Mouse (Mus musculus) CH12.LX (cell line): ENCODE data around the gene Wdr19. TPM values are rescaled to one million over a fixed set of nuclear protein-coding genes. Genes with fewer than 3 reads are reported as not detected.

Experiments used
- DNase-seq: peaks from one replicate; pipeline ENCODE4 v3.0.0-alpha.2; 2013; ENCODE audit errors: extremely low read depth
- H3K27ac ChIP-seq: 2 replicates; pipeline ENCODE4 v1.5.1; 2012; ENCODE audit warnings: low read depth, mild to moderate bottlenecking, control low read depth, moderate library complexity; ENCODE audit not compliant: insufficient read depth
- H3K27me3 ChIP-seq: replicated peaks from 2 replicates; pipeline ENCODE3; 2012; ENCODE audit warnings: inconsistent platforms
- H3K36me3 ChIP-seq, 2 experiments: replicated peaks in 1 of 2; 2 replicates each; pipeline versions ENCODE3 to v1.6.1; 2012; ENCODE audit warnings: inconsistent platforms in 1 of 2, low read length in 1 of 2, mild to moderate bottlenecking in 1 of 2, mixed read lengths in 1 of 2, moderate library complexity in 1 of 2; ENCODE audit not compliant: control insufficient read depth in 1 of 2, insufficient read depth in 1 of 2
- H3K4me1 ChIP-seq, 2 experiments: 2 replicates each; pipeline ENCODE4 v1.6.1; 2012; ENCODE audit warnings: inconsistent platforms in 1 of 2, moderate library complexity in 1 of 2; ENCODE audit not compliant: insufficient read depth in 2 of 2, control insufficient read depth in 1 of 2
- H3K4me2 ChIP-seq: 2 replicates; pipeline ENCODE4 v1.6.1; 2012; ENCODE audit warnings: low read depth, mild to moderate bottlenecking, control low read depth; ENCODE audit not compliant: poor library complexity, insufficient read depth, severe bottlenecking
- H3K4me3 ChIP-seq, 3 experiments: fragments of 150-350 bp in 1 of 3; sonication (generic) in 1 of 3; replicated peaks in 1 of 3; 2 replicates each; pipeline versions ENCODE3 to v1.5.1; 2011 to 2012; ENCODE audit warnings: low read depth in 2 of 3, low read length in 2 of 3, mild to moderate bottlenecking in 2 of 3, moderate library complexity in 2 of 3, control low read depth in 1 of 3, improper control_type of control experiment in 1 of 3, inconsistent platforms in 1 of 3, mixed read lengths in 1 of 3; ENCODE audit not compliant: poor library complexity in 1 of 3
- H3K79me2 ChIP-seq: replicated peaks from 2 replicates; pipeline ENCODE4 v1.6.1; 2012; ENCODE audit warnings: mild to moderate bottlenecking, moderate library complexity; ENCODE audit not compliant: control insufficient read depth, poor library complexity, insufficient read depth, severe bottlenecking; ENCODE audit errors: extremely low read depth
- H3K9ac ChIP-seq: 2 replicates; pipeline ENCODE4 v1.6.1; 2012; ENCODE audit warnings: low read depth, mild to moderate bottlenecking, control low read depth, moderate library complexity; ENCODE audit not compliant: insufficient read depth
- H3K9me3 ChIP-seq: replicated peaks from 2 replicates; pipeline ENCODE3; 2012; ENCODE audit warnings: low read length, inconsistent platforms, mixed read lengths
- CHD1 ChIP-seq: IDR thresholded peaks from 2 replicates; pipeline ENCODE4 v1.6.1; 2012; ENCODE audit warnings: low read depth, low read length, improper control_type of control experiment, inconsistent platforms
- CHD2 ChIP-seq: IDR thresholded peaks from 2 replicates; pipeline ENCODE4 v1.6.1; 2011; ENCODE audit warnings: low read length, improper control_type of control experiment
- E2F4 ChIP-seq: IDR thresholded peaks from 2 replicates; pipeline ENCODE4 v1.6.1; 2011; ENCODE audit warnings: low read depth, low read length, improper control_type of control experiment; ENCODE audit not compliant: insufficient replicate concordance
- ELF1 ChIP-seq: IDR thresholded peaks from 2 replicates; pipeline ENCODE4 v1.6.1; 2014; ENCODE audit warnings: low read depth, mild to moderate bottlenecking, inconsistent platforms, low read length, improper control_type of control experiment
- EP300 ChIP-seq: IDR thresholded peaks from 2 replicates; pipeline ENCODE4 v1.6.1; 2011; ENCODE audit warnings: low read length, improper control_type of control experiment
- ETS1 ChIP-seq: conservative IDR thresholded peaks from 2 replicates; pipeline ENCODE4 v1.6.1; 2012; ENCODE audit warnings: low read depth, mild to moderate bottlenecking, inconsistent platforms, low read length, improper control_type of control experiment, moderate library complexity
- HCFC1 ChIP-seq: IDR thresholded peaks from 2 replicates; pipeline ENCODE4 v1.6.1; 2012; ENCODE audit warnings: low read depth, mild to moderate bottlenecking, inconsistent platforms, low read length, improper control_type of control experiment
- IRF4 ChIP-seq: IDR thresholded peaks from 2 replicates; pipeline ENCODE4 v1.6.1; 2014; ENCODE audit warnings: low read depth, mild to moderate bottlenecking, inconsistent platforms, low read length, improper control_type of control experiment
- JUN ChIP-seq: IDR thresholded peaks from 2 replicates; pipeline ENCODE4 v1.6.1; 2011; ENCODE audit warnings: low read depth, mild to moderate bottlenecking, low read length, improper control_type of control experiment, moderate library complexity; ENCODE audit not compliant: insufficient read depth
- KAT2A ChIP-seq: IDR thresholded peaks from 2 replicates; pipeline ENCODE4 v1.6.1; 2012; ENCODE audit warnings: low read length, improper control_type of control experiment, inconsistent platforms; ENCODE audit not compliant: insufficient replicate concordance
- MAZ ChIP-seq: IDR thresholded peaks from 2 replicates; pipeline ENCODE4 v1.6.1; 2012; ENCODE audit warnings: low read depth, mild to moderate bottlenecking, inconsistent platforms, low read length, improper control_type of control experiment, moderate library complexity
- MYC ChIP-seq: IDR thresholded peaks from 2 replicates; pipeline ENCODE4 v1.6.1; 2011; ENCODE audit warnings: low read depth, mild to moderate bottlenecking, improper control_type of control experiment, low read length
- NELFE ChIP-seq: IDR thresholded peaks from 2 replicates; pipeline ENCODE4 v1.6.1; 2011; ENCODE audit warnings: low read depth, low read length, improper control_type of control experiment
- POLR2A ChIP-seq: IDR thresholded peaks from 2 replicates; pipeline ENCODE4 v1.6.1; 2011; ENCODE audit warnings: low read depth, mild to moderate bottlenecking, improper control_type of control experiment, low read length
- RAD21 ChIP-seq: IDR thresholded peaks from 2 replicates; pipeline ENCODE4 v1.6.1; 2011; ENCODE audit warnings: low read depth, mild to moderate bottlenecking, low read length, improper control_type of control experiment, moderate library complexity
- TBP ChIP-seq: conservative IDR thresholded peaks from 2 replicates; pipeline ENCODE4 v1.6.1; 2011; ENCODE audit warnings: low read depth, low read length, improper control_type of control experiment
- TCF12 ChIP-seq: IDR thresholded peaks from 2 replicates; pipeline ENCODE4 v1.6.1; 2014; ENCODE audit warnings: low read depth, mild to moderate bottlenecking, inconsistent platforms, low read length, improper control_type of control experiment
- UBTF ChIP-seq: IDR thresholded peaks from 2 replicates; pipeline ENCODE4 v1.6.1; 2012; ENCODE audit warnings: low read depth, mild to moderate bottlenecking, inconsistent platforms, low read length, improper control_type of control experiment, moderate library complexity
- USF1 ChIP-seq: IDR thresholded peaks from 2 replicates; pipeline ENCODE4 v1.6.1; 2014; ENCODE audit warnings: low read depth, mild to moderate bottlenecking, inconsistent platforms, low read length, improper control_type of control experiment
- USF2 ChIP-seq: conservative IDR thresholded peaks from 2 replicates; pipeline ENCODE4 v1.6.1; 2011; ENCODE audit warnings: low read depth, low read length, improper control_type of control experiment
- ZC3H11A ChIP-seq: IDR thresholded peaks from 2 replicates; pipeline ENCODE4 v1.6.1; 2012; ENCODE audit warnings: low read depth, mild to moderate bottlenecking, inconsistent platforms, low read length, improper control_type of control experiment
- dilution Hi-C: fragments of 300-500 bp; cut with MboI; formaldehyde crosslinking; loops from 2 replicates; pipeline ENCODE4 v1.14.3; 2020; ENCODE audit warnings: low sequenced_read_pairs; ENCODE audit not compliant: extremely low pct_unique_long_range_greater_than_20kb, extremely low pct_ligation_motif_present
- in situ Hi-C: fragments of 300-500 bp; cut with MboI; formaldehyde crosslinking; loops from 3 replicates; pipeline ENCODE4 v1.14.3; 2019; ENCODE audit warnings: low sequenced_read_pairs, low pct_ligation_motif_present, low pct_unique_long_range_greater_than_20kb, mixed read lengths
- polyA plus RNA-seq: library from polyadenylated mRNA; unstranded; fragments of >175 nt; gene quantifications from 2 replicates; pipeline ENCODE4 v1.2.1, GENCODE M21; 2012; ENCODE audit warnings: low read depth; ENCODE audit not compliant: insufficient read length
- total RNA-seq, 2 experiments: library from RNA; depleted of rRNA; stranded (reverse); fragments of 300-350 nt in 1 of 2; fragments of >200 nt in 1 of 2; gene quantifications; 2 replicates each; pipeline ENCODE4 v1.2.3; 2012 to 2014

Gene Wdr19
- total and polyA plus RNA-seq, 3 experiments = 1.4 to 1.7 (median 1.5) TPM

GRCm38 (mm10) chr5:65149706-65150105, 49.8 kb upstream of the Wdr19 start:
- Histone ChIP-seq H3K36me3 (peaks cover 20 to 76% of the 10 kb centered on the region in 2 experiments), H3K9ac (no peak overlapping the region), H3K27me3 (no peaks in the 10 kb centered on the region), H3K27ac (no peak overlapping the region), H3K79me2 (no peaks in the 10 kb centered on the region), H3K9me3 (no peaks in the 10 kb centered on the region), H3K4me3 (no peak overlapping the region), H3K4me2 (no peak overlapping the region), H3K4me1 (no peaks in the 10 kb centered on the region)
- in situ Hi-C loops = no loop called here
- dilution Hi-C loops = no loop called here
- DNase-seq = no peak
- TF ChIP-seq RAD21 = no peak
- TF ChIP-seq CHD1 = no peak
- no peak for TF ChIP-seq MAZ
- TF ChIP-seq NELFE = no peak
- no peak for TF ChIP-seq KAT2A

GRCm38 (mm10) chr5:65150376-65150955, 49.0 kb upstream of the Wdr19 start:
- Histone ChIP-seq H3K4me2 (no peak overlapping the region), H3K9me3 (no peaks in the 10 kb centered on the region), H3K27me3 (no peaks in the 10 kb centered on the region), H3K79me2 (no peaks in the 10 kb centered on the region), H3K9ac (no peak overlapping the region), H3K4me1 (no peaks in the 10 kb centered on the region), H3K4me3 (no peak overlapping the region), H3K27ac (no peak overlapping the region), H3K36me3 (peaks cover 14 to 71% of the 10 kb centered on the region in 2 experiments)
- no peak for DNase-seq
- in situ Hi-C loops (no loop called here), dilution Hi-C loops (no loop called here)
- TF ChIP-seq ETS1 = no peak
- TF ChIP-seq CHD2 = no peak
- no peak for TF ChIP-seq POLR2A
- TF ChIP-seq UBTF = no peak
- no peak for TF ChIP-seq ELF1
- TF ChIP-seq HCFC1 = no peak
- no peak for TF ChIP-seq KAT2A
- TF ChIP-seq E2F4 = no peak
- no peak for TF ChIP-seq TBP
- no peak for TF ChIP-seq ZC3H11A
- no peak for TF ChIP-seq MYC
- TF ChIP-seq USF2 = no peak
- TF ChIP-seq EP300 = no peak
- no peak for TF ChIP-seq USF1
- no peak for TF ChIP-seq JUN
- TF ChIP-seq RAD21 = no peak
- TF ChIP-seq TCF12 = no peak
- no peak for TF ChIP-seq IRF4
